Mouse (Mus musculus): ENCODE measurements around the gene Gm3029. TPM values are rescaled to one million over a fixed set of nuclear protein-coding genes. Genes with fewer than 3 reads are reported as not detected.
"Not testable (repeated sequence)": the region's sequence is repeated elsewhere in the genome, so short reads cannot be mapped to it uniquely, and the experiment has no call there.

Gene Gm3029
- polyA plus RNA-seq (2016; fragmentation: Nextera tagmentation; extraction: Ambion mirVana): not detected in 2 replicates

- H3K36me3 ChIP-seq; H3K9ac ChIP-seq; ATAC-seq (ENCODE audit: insufficient number of reproducible peaks, insufficient read depth, low FRiP score, low TSS enrichment); H3K27me3 ChIP-seq; H3K27ac ChIP-seq; H3K9me3 ChIP-seq; H3K4me1 ChIP-seq; H3K4me3 ChIP-seq; H3K4me2 ChIP-seq (replicated peaks): not testable (repeated sequence)
- 75% methylated on average over 1 of the region's 2 CpGs for WGBS
Measured at GRCm38 (mm10) chr14:3931456-3931855, at the start of gene Gm3029. Gene Gm3029, plus strand, starts transcription at chr14:3931756.

GRCm38 (mm10) chr14:3883872-3884271 lies 47.7 kb upstream of the Gm3029 start, which contains the start of gene Gm2916:
Gene Gm2916, plus strand, starts transcription at chr14:3884172.
- not testable (repeated sequence) for H3K36me3 ChIP-seq; H3K27ac ChIP-seq; ATAC-seq (ENCODE audit: insufficient number of reproducible peaks, insufficient read depth, low FRiP score, low TSS enrichment); H3K9ac ChIP-seq; H3K4me1 ChIP-seq; H3K27me3 ChIP-seq; H3K9me3 ChIP-seq; H3K4me2 ChIP-seq (replicated peaks); H3K4me3 ChIP-seq
- WGBS: no CpG with 5 or more reads among the region's 1 CpGs

DNA sequence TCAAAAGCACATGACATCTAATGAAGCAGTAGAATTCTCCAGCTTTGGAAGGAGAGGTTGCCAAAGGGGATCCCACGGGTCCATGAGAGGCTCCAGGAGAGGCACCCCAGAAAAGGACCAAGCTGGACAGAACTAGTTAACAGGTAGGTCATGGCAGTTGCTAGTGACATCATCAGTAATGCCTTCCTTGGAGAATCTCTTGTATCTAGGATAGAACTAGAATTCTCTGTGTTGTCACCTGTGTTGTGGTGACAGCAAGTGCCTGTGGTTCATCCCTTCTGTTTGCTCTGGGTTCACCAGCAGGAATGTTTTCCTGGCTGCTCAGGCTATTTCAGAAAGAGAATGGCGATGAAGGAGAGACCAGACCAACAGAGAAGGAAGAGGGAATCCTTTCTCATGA lies 31.7 kb downstream of the Gm3029 start, which contains the start of gene Gm3095:
Gene Gm3095, plus strand, starts transcription at position 301 of the 400 bp plus-strand sequence.
- H3K27ac ChIP-seq; H3K27me3 ChIP-seq; H3K9me3 ChIP-seq; H3K4me2 ChIP-seq (replicated peaks); ATAC-seq (ENCODE audit: insufficient number of reproducible peaks, insufficient read depth, low FRiP score, low TSS enrichment); H3K36me3 ChIP-seq; H3K4me3 ChIP-seq; H3K9ac ChIP-seq; H3K4me1 ChIP-seq: not testable (repeated sequence)
- WGBS: no CpG with 5 or more reads among the region's 2 CpGs

Other genes with a start within 250 kb of the Gm3029 start
- not detected in 2 replicates for gene Gm3043, start 243.0 kb upstream of the Gm3029 start, polyA plus RNA-seq (2016; fragmentation: Nextera tagmentation; extraction: Ambion mirVana)
- gene Gm3002, start 121.7 kb upstream of the Gm3029 start, polyA plus RNA-seq (2016; fragmentation: Nextera tagmentation; extraction: Ambion mirVana): 0.28 and 0.52 TPM in 2 replicates
- not detected in 2 replicates for gene Gm3033, start 85.5 kb upstream of the Gm3029 start, polyA plus RNA-seq (2016; fragmentation: Nextera tagmentation; extraction: Ambion mirVana)
- gene Gm2916, start 47.6 kb upstream of the Gm3029 start, polyA plus RNA-seq (2016; fragmentation: Nextera tagmentation; extraction: Ambion mirVana): 0.13 and 0.15 TPM in 2 replicates
- gene Gm3095, start 31.8 kb downstream of the Gm3029 start, polyA plus RNA-seq (2016; fragmentation: Nextera tagmentation; extraction: Ambion mirVana): not detected in 2 replicates
- not detected in 2 replicates for gene Gm3099, start 66.6 kb downstream of the Gm3029 start, polyA plus RNA-seq (2016; fragmentation: Nextera tagmentation; extraction: Ambion mirVana)
- 0.50 and 0.81 TPM in 2 replicates for gene Gm5796, start 92.2 kb downstream of the Gm3029 start, polyA plus RNA-seq (2016; fragmentation: Nextera tagmentation; extraction: Ambion mirVana)
- not detected in 2 replicates for gene Gm3115, start 152.4 kb downstream of the Gm3029 start, polyA plus RNA-seq (2016; fragmentation: Nextera tagmentation; extraction: Ambion mirVana)
- gene Gm8108, start 178.8 kb downstream of the Gm3029 start, polyA plus RNA-seq (2016; fragmentation: Nextera tagmentation; extraction: Ambion mirVana): 1.1 TPM in 1 of 2 replicates, not detected in the other
- not detected in 2 replicates for gene Gm3127, start 233.3 kb downstream of the Gm3029 start, polyA plus RNA-seq (2016; fragmentation: Nextera tagmentation; extraction: Ambion mirVana)

All from embryonic facial prominence, embryonic 12.5 days (tissue).